Mouse (Mus musculus) forebrain, embryonic 13.5 days (tissue): ENCODE results near the gene Acp2. TPM values are rescaled to one million over a fixed set of nuclear protein-coding genes. Genes with fewer than 3 reads are reported as not detected.

Experiments
- ATAC-seq: fragments of 200-750 bp; cut with Nextera tagmentation; 2 replicates; pipeline ENCODE4 v1.8.0; 2017
- H3K27ac ChIP-seq: fragments of 300-500 bp; sonication (generic); 2 replicates; pipeline ENCODE4 v1.5.1; 2015; ENCODE audit warnings: inconsistent platforms, mild to moderate bottlenecking, moderate library complexity
- H3K27me3 ChIP-seq: fragments of 300-500 bp; sonication (generic); 2 replicates; pipeline ENCODE4 v1.6.1; 2015; ENCODE audit warnings: mild to moderate bottlenecking, inconsistent platforms
- H3K36me3 ChIP-seq: fragments of 300-500 bp; sonication (generic); 2 replicates; pipeline ENCODE4 v1.6.1; 2015; ENCODE audit warnings: mild to moderate bottlenecking, inconsistent platforms; ENCODE audit not compliant: poor library complexity, severe bottlenecking
- H3K4me1 ChIP-seq: fragments of 300-500 bp; sonication (generic); 2 replicates; pipeline ENCODE4 v1.6.1; 2015; ENCODE audit warnings: inconsistent platforms
- H3K4me2 ChIP-seq: fragments of 300-500 bp; sonication (generic); 2 replicates; pipeline ENCODE4 v1.6.1; 2015; ENCODE audit warnings: inconsistent platforms, mild to moderate bottlenecking, moderate library complexity
- H3K4me3 ChIP-seq: fragments of 300-500 bp; sonication (generic); 2 replicates; pipeline ENCODE4 v1.5.1; 2015; ENCODE audit warnings: mild to moderate bottlenecking, inconsistent platforms
- H3K9ac ChIP-seq: fragments of 300-500 bp; sonication (generic); 2 replicates; pipeline ENCODE4 v1.6.1; 2015; ENCODE audit warnings: mild to moderate bottlenecking, inconsistent platforms
- H3K9me3 ChIP-seq: fragments of 300-500 bp; sonication (generic); replicated peaks from 2 replicates; pipeline ENCODE4 v1.6.1; 2016; ENCODE audit warnings: inconsistent platforms
- WGBS: fragments of 180-500 bp; shearing (Covaris S2); methylation state at CpG from one replicate; pipeline ENCODE4 v1.1.7; 2015; 5-methylcytosine and 5-hydroxymethylcytosine counted together
- polyA plus RNA-seq: library from polyadenylated mRNA; unstranded; fragments of >200 nt; fragmentation: Nextera tagmentation; extraction: Ambion mirVana; gene quantifications from 2 replicates; pipeline ENCODE4 v1.2.1, GENCODE M21; 2015

Acp2 gene
- polyA plus RNA-seq, 1 experiment from 2014 or later, result 30.2 TPM

- H3K4me2 ChIP-seq, result no peak overlapping the region
- 40% methylated on average over 4 of the region's 4 CpGs for WGBS
- no peaks in the 10 kb centered on the region for H3K9me3 ChIP-seq
- H3K36me3 ChIP-seq, result peaks cover 34% of the 10 kb centered on the region
- H3K9ac ChIP-seq, result no peak overlapping the region
- ATAC-seq, result no peak
- H3K4me1 ChIP-seq, result peaks cover 31% of the 10 kb centered on the region
- H3K27me3 ChIP-seq, result no peaks in the 10 kb centered on the region
- no peak overlapping the region for H3K4me3 ChIP-seq
- H3K27ac ChIP-seq, result no peak overlapping the region
Measured at GRCm38 (mm10) chr2:91179825-91180224, 22.9 kb upstream of the Acp2 start.

- Histone ChIP-seq H3K27ac (no peak overlapping the region), H3K4me2 (peak overlapping the region; percentile 80), H3K9ac (peak overlapping the region; percentile 85; the same call in 1 of the 2 replicates), H3K4me3 (no peak overlapping the region), H3K27me3 (no peaks in the 10 kb centered on the region), H3K36me3 (peaks cover 25% of the 10 kb centered on the region), H3K4me1 (peaks cover 31% of the 10 kb centered on the region), H3K9me3 (no peaks in the 10 kb centered on the region)
- ATAC-seq, result no peak
- WGBS, result 71% methylated on average over 5 of the region's 5 CpGs
Measured at GRCm38 (mm10) chr2:91180706-91181105, 22.0 kb upstream of the Acp2 start.

- Histone ChIP-seq H3K4me1 (peaks cover 31% of the 10 kb centered on the region), H3K9me3 (no peaks in the 10 kb centered on the region), H3K27ac (peak overlapping the region; percentile 89), H3K27me3 (no peaks in the 10 kb centered on the region), H3K36me3 (peaks cover 12% of the 10 kb centered on the region), H3K4me2 (peak overlapping the region; percentile 80), H3K9ac (peak overlapping the region; percentile 85), H3K4me3 (peak overlapping the region; percentile 84)
- 11% methylated on average over 8 of the region's 8 CpGs for WGBS
- ATAC-seq, result no peak
Measured at GRCm38 (mm10) chr2:91182016-91182404, 20.7 kb upstream of the Acp2 start.

- Histone ChIP-seq H3K4me3 (peak overlapping the region; percentile 84), H3K27ac (peak overlapping the region; percentile 89), H3K27me3 (no peaks in the 10 kb centered on the region), H3K4me1 (peaks cover 31% of the 10 kb centered on the region), H3K9me3 (no peaks in the 10 kb centered on the region), H3K9ac (peak overlapping the region; percentile 85), H3K4me2 (peak overlapping the region; percentile 80), H3K36me3 (peaks cover 9% of the 10 kb centered on the region)
- ATAC-seq, result peak; percentile 97
- WGBS, result under 1% methylated on average over 75 of the region's 81 CpGs
Measured at GRCm38 (mm10) chr2:91182405-91183147, 20.1 kb upstream of the Acp2 start.

- H3K27ac ChIP-seq, result peak overlapping the region; percentile 89
- H3K9ac ChIP-seq, result peak overlapping the region; percentile 85
- H3K4me2 ChIP-seq, result peak overlapping the region; percentile 80
- ATAC-seq, result peak; percentile 97
- 2% methylated on average over 9 of the region's 9 CpGs for WGBS
- no peaks in the 10 kb centered on the region for H3K9me3 ChIP-seq
- H3K4me3 ChIP-seq, result peak overlapping the region; percentile 84
- H3K4me1 ChIP-seq, result peaks cover 31% of the 10 kb centered on the region
- H3K27me3 ChIP-seq, result no peaks in the 10 kb centered on the region
- peaks cover 4% of the 10 kb centered on the region for H3K36me3 ChIP-seq
Measured at GRCm38 (mm10) chr2:91183148-91183513, 19.6 kb upstream of the Acp2 start.

- peak within 1 kb of the TSS; percentile 89 for H3K27ac ChIP-seq
- WGBS, result 73% methylated on average over 15 of the region's 15 CpGs
- peak; percentile 2; the same call in 1 of the 2 replicates for ATAC-seq
Measured at GRCm38 (mm10) chr2:91183711-91184405, 18.8 kb upstream of the Acp2 start, which contains the start of gene Madd. Gene Madd (minus strand): TSS chr2:91183837.

GRCm38 (mm10) chr2:91186208-91186607 lies 16.5 kb upstream of the Acp2 start:
- no peak for ATAC-seq
- 61% methylated on average over 1 of the region's 1 CpGs for WGBS
- Histone ChIP-seq H3K9ac (no peak overlapping the region), H3K4me3 (no peak overlapping the region), H3K4me2 (no peak overlapping the region), H3K9me3 (no peaks in the 10 kb centered on the region), H3K27ac (no peak overlapping the region), H3K27me3 (no peaks in the 10 kb centered on the region), H3K4me1 (peaks cover 17% of the 10 kb centered on the region), H3K36me3 (no peaks in the 10 kb centered on the region)

More at GRCm38 (mm10) chr2:91183711-91184405, 18.8 kb upstream of the Acp2 start, which contains the start of gene Madd:
- H3K36me3 ChIP-seq, result no peaks in the 10 kb centered on the region
- no peaks in the 10 kb centered on the region for H3K27me3 ChIP-seq
- peak within 1 kb of the TSS; percentile 85 for H3K9ac ChIP-seq
- peaks cover 31% of the 10 kb centered on the region for H3K4me1 ChIP-seq
- peak within 1 kb of the TSS; percentile 84 for H3K4me3 ChIP-seq
- peak within 1 kb of the TSS; percentile 80 for H3K4me2 ChIP-seq
- H3K9me3 ChIP-seq, result no peaks in the 10 kb centered on the region

- peaks cover 7% of the 10 kb centered on the region for H3K4me1 ChIP-seq
- WGBS, result 72% methylated on average over 4 of the region's 4 CpGs
- no peaks in the 10 kb centered on the region for H3K27me3 ChIP-seq
- no peak overlapping the region for H3K4me3 ChIP-seq
- ATAC-seq, result no peak
- H3K9me3 ChIP-seq, result no peaks in the 10 kb centered on the region
- H3K36me3 ChIP-seq, result no peaks in the 10 kb centered on the region
- H3K4me2 ChIP-seq, result no peak overlapping the region
- no peak overlapping the region for H3K9ac ChIP-seq
- no peak overlapping the region for H3K27ac ChIP-seq
Measured at GRCm38 (mm10) chr2:91187431-91187830, 15.3 kb upstream of the Acp2 start.

GRCm38 (mm10) chr2:91190501-91190900 lies 12.2 kb upstream of the Acp2 start:
- WGBS, result 90% methylated on average over 16 of the region's 16 CpGs
- Histone ChIP-seq H3K9ac (no peak overlapping the region), H3K4me3 (no peak overlapping the region), H3K27me3 (no peaks in the 10 kb centered on the region), H3K36me3 (no peaks in the 10 kb centered on the region), H3K27ac (no peak overlapping the region), H3K9me3 (no peaks in the 10 kb centered on the region), H3K4me1 (peaks cover 11% of the 10 kb centered on the region), H3K4me2 (no peak overlapping the region)
- no peak for ATAC-seq

GRCm38 (mm10) chr2:91194624-91195332 lies 7.9 kb upstream of the Acp2 start:
- no peaks in the 10 kb centered on the region for H3K9me3 ChIP-seq
- H3K4me1 ChIP-seq, result peaks cover 11% of the 10 kb centered on the region
- peak overlapping the region; percentile 32 for H3K4me3 ChIP-seq
- peak overlapping the region; percentile 63 for H3K4me2 ChIP-seq
- H3K27ac ChIP-seq, result no peak overlapping the region
- no peaks in the 10 kb centered on the region for H3K36me3 ChIP-seq
- no peaks in the 10 kb centered on the region for H3K27me3 ChIP-seq
- ATAC-seq, result peak; percentile 86
- WGBS, result under 1% methylated on average over 27 of the region's 27 CpGs
- H3K9ac ChIP-seq, result peak overlapping the region; percentile 55

GRCm38 (mm10) chr2:91196577-91197001 lies 6.1 kb upstream of the Acp2 start:
- H3K4me2 ChIP-seq, result no peak overlapping the region
- WGBS, result 71% methylated on average over 3 of the region's 3 CpGs
- H3K9ac ChIP-seq, result no peak overlapping the region
- no peaks in the 10 kb centered on the region for H3K27me3 ChIP-seq
- H3K9me3 ChIP-seq, result no peaks in the 10 kb centered on the region
- ATAC-seq, result no peak
- no peaks in the 10 kb centered on the region for H3K36me3 ChIP-seq
- H3K4me3 ChIP-seq, result no peak overlapping the region
- H3K27ac ChIP-seq, result no peak overlapping the region
- peaks cover 13% of the 10 kb centered on the region for H3K4me1 ChIP-seq

- no peak for ATAC-seq
- Histone ChIP-seq H3K4me2 (no peak overlapping the region), H3K27ac (no peak overlapping the region), H3K4me1 (peaks cover 26% of the 10 kb centered on the region), H3K27me3 (no peaks in the 10 kb centered on the region), H3K9ac (no peak overlapping the region), H3K36me3 (no peaks in the 10 kb centered on the region), H3K4me3 (no peak overlapping the region), H3K9me3 (no peaks in the 10 kb centered on the region)
- WGBS, result 82% methylated on average over 3 of the region's 3 CpGs
Measured at GRCm38 (mm10) chr2:91198888-91199287, 3.8 kb upstream of the Acp2 start.
